Mouse (Mus musculus) retina, adult 2 months (tissue): ENCODE results near the gene Txndc16.

Source experiments
- DNase-seq: peaks from one replicate; pipeline ENCODE4 v3.0.0-alpha.2; 2012; ENCODE audit warnings: low read depth, low spot score

Txndc16 gene

GRCm38 (mm10) chr14:45155511-45156173 lies 64.5 kb downstream of the Txndc16 start:
- no peak for DNase-seq

DNA sequence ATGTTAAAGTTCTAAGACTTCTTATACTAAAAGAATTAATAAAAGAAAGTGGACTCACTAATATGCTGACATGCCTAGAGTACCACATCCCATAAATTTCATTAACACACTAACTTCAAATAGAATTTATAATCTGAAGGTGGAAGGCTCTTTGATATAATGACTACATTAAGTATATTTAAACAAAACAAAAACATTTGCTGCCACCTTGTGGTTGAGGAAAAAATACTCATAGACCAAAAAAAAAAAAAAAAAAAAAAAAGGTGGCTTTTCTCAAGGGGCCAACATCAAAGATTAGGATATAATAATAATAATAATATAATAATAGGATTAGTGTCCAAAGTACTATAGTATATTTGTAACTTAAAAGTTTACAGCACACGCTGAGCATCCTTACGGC lies 66.9 kb downstream of the Txndc16 start:
- DNase-seq: peak; percentile 1

GRCm38 (mm10) chr14:45142511-45142910 lies 77.6 kb downstream of the Txndc16 start:
- DNase-seq: peak; percentile 3

DNA sequence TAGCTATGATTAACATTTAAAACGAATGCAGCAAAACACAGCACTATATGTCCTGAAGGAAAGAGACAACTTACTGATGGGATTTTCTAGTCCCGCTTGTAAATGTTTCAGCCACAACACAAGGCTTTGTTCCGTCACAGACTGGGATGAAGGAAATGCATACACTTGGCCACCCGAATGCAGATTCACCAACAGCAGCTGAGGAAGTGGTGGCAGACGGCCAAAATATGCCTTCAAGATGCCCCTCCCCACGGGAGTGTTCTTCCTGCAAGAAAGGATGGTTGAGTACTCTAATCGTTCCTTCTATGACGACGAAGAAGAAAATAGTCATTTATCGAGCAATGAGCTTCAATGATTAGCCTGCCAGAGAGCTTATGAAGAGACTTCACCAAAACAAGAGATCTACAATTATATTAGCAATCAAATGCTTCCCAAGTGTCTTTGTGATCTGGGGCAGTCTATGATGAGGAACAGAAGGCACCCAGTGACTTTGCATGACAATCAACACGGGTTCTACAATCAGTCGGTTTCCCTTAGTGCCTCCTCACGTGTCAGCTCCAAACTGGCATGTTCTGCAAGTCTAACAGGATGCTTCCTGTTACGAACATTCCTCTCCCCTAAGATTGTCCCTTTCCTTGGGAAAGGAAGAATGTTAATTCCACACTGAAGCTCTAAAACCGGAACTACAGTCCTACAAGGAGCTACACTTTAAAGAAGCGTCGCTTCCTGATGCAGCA lies 79.6 kb downstream of the Txndc16 start:
- no peak for DNase-seq

DNA sequence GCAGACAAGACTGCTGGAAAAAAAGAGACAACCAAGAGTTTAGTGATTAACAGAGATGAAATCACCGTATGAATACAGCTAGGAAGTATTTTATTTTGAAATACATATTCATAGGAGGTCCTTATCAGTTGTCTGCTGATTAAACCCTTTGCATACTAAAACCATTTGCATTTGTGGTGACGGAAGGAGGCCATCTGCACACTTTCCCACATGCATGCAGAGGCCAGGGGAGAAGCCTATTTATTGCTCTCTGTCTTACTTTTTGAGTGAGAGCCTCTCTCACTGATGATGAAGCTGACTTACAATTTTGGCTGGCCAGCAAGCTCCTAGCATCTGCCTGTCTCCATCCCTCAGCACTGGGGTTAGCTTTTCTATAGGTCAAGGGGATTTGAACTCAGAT lies 84.2 kb downstream of the Txndc16 start:
- DNase-seq: no peak

GRCm38 (mm10) chr14:45135560-45135959 lies 84.6 kb downstream of the Txndc16 start:
- no peak for DNase-seq

GRCm38 (mm10) chr14:45118359-45118758 lies 101.8 kb downstream of the Txndc16 start:
- no peak for DNase-seq

DNA sequence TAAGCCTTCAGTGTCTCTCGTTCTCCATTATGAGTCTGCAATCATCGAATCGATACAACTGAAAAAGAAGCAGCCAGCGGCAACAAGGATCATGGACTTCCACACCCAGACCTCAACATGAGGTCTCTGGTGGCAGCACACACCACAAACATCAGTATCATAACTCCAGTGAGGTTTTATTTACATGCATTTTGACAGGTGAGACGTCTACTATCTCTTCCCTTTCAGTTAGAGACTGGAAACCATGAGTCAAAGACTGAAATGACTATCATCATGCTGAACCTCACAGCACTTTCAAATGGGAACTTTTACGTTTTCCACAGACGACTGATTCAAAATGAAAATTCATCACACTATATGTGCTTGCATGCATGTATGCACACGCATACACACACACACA lies 117.9 kb downstream of the Txndc16 start:
- no peak for DNase-seq

- no peak for DNase-seq
Measured at GRCm38 (mm10) chr14:45092327-45092726, 127.8 kb downstream of the Txndc16 start.

DNA sequence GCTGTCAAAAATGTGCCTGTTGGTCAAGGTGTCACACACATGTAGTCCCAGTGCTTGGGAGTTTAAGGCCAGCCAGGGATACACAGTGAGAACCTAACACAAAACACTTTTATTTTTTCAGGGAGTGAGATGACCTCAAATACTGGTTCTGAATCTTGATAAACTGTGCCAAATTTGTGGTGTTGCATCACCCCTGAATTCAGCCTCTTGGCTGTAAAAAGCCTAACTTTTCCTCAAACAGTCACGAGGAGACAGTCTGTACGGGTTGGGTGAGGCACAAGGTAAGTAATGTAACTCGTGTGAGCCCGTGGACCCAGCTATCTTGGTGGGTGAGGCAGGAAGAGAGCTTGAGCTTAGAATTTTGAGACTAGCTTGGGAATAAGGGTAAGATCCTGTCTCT lies 130.1 kb downstream of the Txndc16 start:
- no peak for DNase-seq

GRCm38 (mm10) chr14:45085651-45086425 lies 134.3 kb downstream of the Txndc16 start:
- no peak for DNase-seq

- DNase-seq: no peak
Measured at GRCm38 (mm10) chr14:45084656-45085280, 135.4 kb downstream of the Txndc16 start.

DNA sequence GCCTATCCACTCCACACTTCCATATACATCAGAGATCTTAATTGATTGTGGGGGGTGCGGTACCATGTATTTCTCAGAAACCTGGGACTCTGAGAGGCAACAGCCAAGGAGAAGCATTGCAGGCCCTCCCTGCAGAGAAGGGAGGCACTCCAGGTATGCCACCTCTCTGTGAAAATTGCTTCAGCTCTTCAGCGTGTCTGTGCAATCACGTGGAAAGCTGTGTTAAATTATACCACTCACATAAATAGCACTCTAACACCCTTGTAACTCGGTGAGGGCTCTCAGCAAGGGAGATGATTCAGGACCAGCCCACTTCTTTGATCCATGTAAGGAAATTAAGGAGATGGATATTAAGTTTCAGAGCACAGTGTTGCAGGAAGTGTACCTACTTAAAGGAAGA lies 136.6 kb downstream of the Txndc16 start:
- no peak for DNase-seq
